Mouse (Mus musculus) liver, embryonic 13.5 days (tissue): ENCODE results near the gene Gm6993. TPM values are rescaled to one million over a fixed set of nuclear protein-coding genes. Genes with fewer than 3 reads are reported as not detected.
A peak's percentile ranks its signal among the peaks of the same experiment; 100 is the strongest.

Experiments used
- ATAC-seq: fragments of 200-750 bp; cut with Nextera tagmentation; 2 replicates; pipeline ENCODE4 v1.8.0; 2017; ENCODE audit warnings: low read depth, mild to moderate bottlenecking, moderate number of reproducible peaks, moderate library complexity
- DNase-seq: peaks from one replicate; pipeline ENCODE4 v3.0.0; 2022
- H3K27ac ChIP-seq: fragments of 300-500 bp; sonication (generic); 2 replicates; pipeline ENCODE4 v1.5.1; 2015; ENCODE audit warnings: moderate library complexity, mild to moderate bottlenecking, inconsistent platforms
- H3K27me3 ChIP-seq: fragments of 300-500 bp; sonication (generic); 2 replicates; pipeline ENCODE4 v1.6.1; 2015; ENCODE audit warnings: mild to moderate bottlenecking, inconsistent platforms
- H3K36me3 ChIP-seq: fragments of 300-500 bp; sonication (generic); 2 replicates; pipeline ENCODE4 v1.6.1; 2015; ENCODE audit warnings: mild to moderate bottlenecking, inconsistent platforms
- H3K4me1 ChIP-seq: fragments of 300-500 bp; sonication (generic); replicated peaks from 2 replicates; pipeline ENCODE4 v1.6.1; 2015; ENCODE audit warnings: inconsistent platforms
- H3K4me2 ChIP-seq: fragments of 300-500 bp; sonication (generic); 2 replicates; pipeline ENCODE4 v1.6.1; 2015; ENCODE audit warnings: inconsistent platforms, mild to moderate bottlenecking, moderate library complexity
- H3K4me3 ChIP-seq: fragments of 300-500 bp; sonication (generic); replicated peaks from 2 replicates; pipeline ENCODE4 v1.5.1; 2015; ENCODE audit warnings: mild to moderate bottlenecking, inconsistent platforms
- H3K9ac ChIP-seq: fragments of 300-500 bp; sonication (generic); 2 replicates; pipeline ENCODE4 v1.6.1; 2015; ENCODE audit warnings: mild to moderate bottlenecking, inconsistent platforms
- H3K9me3 ChIP-seq: fragments of 300-500 bp; sonication (generic); replicated peaks from 2 replicates; pipeline ENCODE4 v1.6.1; 2016; ENCODE audit warnings: inconsistent platforms
- whole genome bisulfite sequencing: fragments of 180-500 bp; shearing (Covaris S2); methylation state at CpG from one replicate; pipeline ENCODE4 v1.1.7; 2015; ENCODE audit not compliant: insufficient replicate concordance; 5-methylcytosine and 5-hydroxymethylcytosine counted together
- polyA plus RNA-seq: library from polyadenylated mRNA; unstranded; fragments of >200 nt; fragmentation: Nextera tagmentation; extraction: Ambion mirVana; gene quantifications from 2 replicates; pipeline ENCODE4 v1.2.1, GENCODE M21; 2015

Gene Gm6993
- polyA plus RNA-seq, 1 experiment from 2014 or later = not detected

DNA sequence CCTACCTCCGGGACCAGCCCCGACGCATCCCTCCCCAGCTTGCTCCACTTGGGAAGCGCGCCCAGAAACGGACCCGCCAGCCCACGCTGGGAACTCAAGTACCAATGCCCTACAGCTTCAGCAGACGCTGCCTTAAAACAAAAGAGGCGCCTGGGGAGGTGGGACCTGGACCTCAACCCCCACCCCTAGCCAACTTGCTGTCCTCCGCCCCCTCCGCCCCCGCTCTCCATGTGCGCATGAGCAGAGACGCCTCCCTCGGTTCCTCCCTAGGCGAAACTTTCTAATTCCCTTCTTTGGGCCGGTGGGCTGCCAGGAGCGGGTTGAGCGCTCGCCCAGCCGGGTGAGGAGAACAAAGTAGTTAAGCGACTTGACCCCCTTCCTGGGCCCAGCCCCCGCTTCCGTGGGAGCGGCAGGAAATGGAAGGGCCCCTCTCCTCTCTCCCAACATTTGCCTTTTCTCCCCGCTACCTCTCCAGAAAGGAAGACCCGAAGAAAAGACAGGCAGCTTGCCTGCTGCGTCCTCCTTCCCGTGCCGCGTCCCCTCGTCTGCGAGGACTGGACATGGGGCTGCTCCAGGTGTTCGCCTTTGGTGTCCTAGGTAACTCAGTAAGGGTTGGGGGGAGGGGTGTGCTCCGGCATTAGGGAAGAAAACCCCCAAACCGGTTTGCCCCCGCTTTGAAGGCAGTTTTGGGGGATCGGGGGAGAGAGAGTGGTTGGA, 24.6 kb downstream of the Gm6993 start, which contains the start of gene Lamb1:
Gene Lamb1 (plus strand): TSS at position 230 of the 717 bp plus-strand sequence.
- peaks cover 52% of the 10 kb centered on the region for H3K27me3 ChIP-seq
- peak within 1 kb of the TSS; percentile 45 for H3K4me3 ChIP-seq
- peak within 1 kb of the TSS; percentile 59 for H3K4me2 ChIP-seq
- H3K27ac ChIP-seq = no peak within 1 kb of the TSS
- no peak for DNase-seq
- WGBS = under 1% methylated on average over 39 of the region's 39 CpGs
- peak within 1 kb of the TSS; percentile 36 for H3K9ac ChIP-seq
- no peak for ATAC-seq
- H3K9me3 ChIP-seq = no peaks in the 10 kb centered on the region
- H3K4me1 ChIP-seq = no peaks in the 10 kb centered on the region
- no peaks in the 10 kb centered on the region for H3K36me3 ChIP-seq

DNA sequence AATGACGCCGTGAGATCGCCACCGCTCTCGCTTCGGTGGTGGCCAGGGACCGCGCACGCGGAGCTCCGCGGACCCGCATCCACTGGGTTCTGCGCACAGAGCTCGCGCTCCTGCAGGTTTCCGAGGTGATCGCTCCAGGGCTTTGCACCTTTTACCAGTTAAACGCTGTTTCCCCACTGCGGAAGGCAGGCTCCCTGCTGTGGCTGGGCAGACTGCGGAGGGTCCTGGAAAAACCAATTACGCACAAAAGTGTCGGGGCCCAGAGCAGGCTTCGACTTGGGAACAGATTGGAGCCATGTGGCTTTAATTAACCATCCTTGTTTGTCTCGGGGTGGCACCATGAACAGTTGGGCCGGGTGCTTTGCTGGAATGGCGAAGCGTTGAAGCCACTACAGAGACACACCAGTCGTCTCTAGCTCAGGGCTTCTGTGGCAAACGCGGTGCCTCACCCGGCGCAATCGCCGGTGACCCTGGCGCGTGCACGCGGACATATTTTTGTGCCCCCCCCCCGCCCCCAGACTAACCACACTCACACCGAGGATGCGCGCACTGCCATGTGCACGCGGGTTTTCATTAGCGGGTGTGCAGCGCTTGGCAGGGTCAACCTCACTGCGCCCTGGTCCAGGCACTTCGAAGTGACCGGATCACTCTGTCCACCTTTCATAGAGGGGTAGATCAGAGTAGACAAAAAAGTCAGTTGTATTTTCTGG, 25.3 kb downstream of the Gm6993 start:
- no peaks in the 10 kb centered on the region for H3K4me1 ChIP-seq
- peak overlapping the region; percentile 45 for H3K4me3 ChIP-seq
- H3K27ac ChIP-seq = no peak overlapping the region
- H3K9ac ChIP-seq = peak overlapping the region; percentile 36
- 1% methylated on average over 50 of the region's 50 CpGs for WGBS
- no peaks in the 10 kb centered on the region for H3K9me3 ChIP-seq
- DNase-seq = no peak
- no peaks in the 10 kb centered on the region for H3K36me3 ChIP-seq
- H3K27me3 ChIP-seq = peaks cover 52% of the 10 kb centered on the region
- peak overlapping the region; percentile 59 for H3K4me2 ChIP-seq
- ATAC-seq = no peak

DNA sequence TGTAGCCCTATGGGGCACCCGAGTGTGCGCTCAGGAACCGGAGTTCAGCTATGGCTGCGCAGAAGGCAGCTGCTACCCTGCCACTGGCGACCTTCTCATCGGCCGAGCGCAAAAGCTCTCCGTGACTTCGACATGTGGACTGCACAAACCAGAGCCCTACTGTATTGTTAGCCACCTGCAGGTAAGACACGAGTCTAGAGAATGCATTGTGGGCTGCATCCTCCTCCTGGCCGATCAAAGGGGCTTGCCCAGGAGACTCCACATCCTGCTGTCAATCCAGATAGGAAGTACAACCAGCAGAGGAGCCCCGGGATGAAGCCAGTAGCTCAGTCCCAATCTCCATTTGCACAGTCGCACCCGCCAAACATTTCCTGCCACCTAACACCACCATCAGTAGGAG, 26.1 kb downstream of the Gm6993 start:
- Histone ChIP-seq H3K27me3 (peaks cover 52% of the 10 kb centered on the region), H3K9ac (no peak overlapping the region), H3K36me3 (no peaks in the 10 kb centered on the region), H3K27ac (no peak overlapping the region), H3K4me3 (peak overlapping the region; percentile 45), H3K4me2 (peak overlapping the region; percentile 59), H3K4me1 (peaks cover 3% of the 10 kb centered on the region; the same call in 1 of the 2 replicates), H3K9me3 (no peaks in the 10 kb centered on the region)
- DNase-seq = no peak
- whole genome bisulfite sequencing = 11% methylated on average over 15 of the region's 15 CpGs
- ATAC-seq = no peak

GRCm38 (mm10) chr12:31267363-31267762, 26.8 kb downstream of the Gm6993 start:
- Histone ChIP-seq H3K9me3 (no peaks in the 10 kb centered on the region), H3K4me3 (no peak overlapping the region), H3K9ac (no peak overlapping the region), H3K36me3 (no peaks in the 10 kb centered on the region), H3K27ac (no peak overlapping the region), H3K4me2 (no peak overlapping the region), H3K4me1 (peaks cover 6% of the 10 kb centered on the region; the same call in 1 of the 2 replicates), H3K27me3 (peaks cover 50% of the 10 kb centered on the region)
- no peak for ATAC-seq
- DNase-seq = no peak
- 46% methylated on average over 4 of the region's 4 CpGs for WGBS

GRCm38 (mm10) chr12:31268315-31268714, 27.7 kb downstream of the Gm6993 start:
- WGBS = 45% methylated on average over 3 of the region's 3 CpGs
- ATAC-seq (no peak), DNase-seq (no peak)
- no peaks in the 10 kb centered on the region for H3K9me3 ChIP-seq
- H3K27ac ChIP-seq = no peak overlapping the region
- no peak overlapping the region for H3K4me2 ChIP-seq
- H3K36me3 ChIP-seq = no peaks in the 10 kb centered on the region
- H3K4me3 ChIP-seq = no peak overlapping the region
- H3K9ac ChIP-seq = no peak overlapping the region
- peaks cover 42% of the 10 kb centered on the region for H3K27me3 ChIP-seq
- peaks cover 6% of the 10 kb centered on the region; the same call in 1 of the 2 replicates for H3K4me1 ChIP-seq

GRCm38 (mm10) chr12:31269020-31269597, 28.5 kb downstream of the Gm6993 start:
- no peak overlapping the region for H3K9ac ChIP-seq
- DNase-seq = no peak
- H3K4me2 ChIP-seq = no peak overlapping the region

DNA sequence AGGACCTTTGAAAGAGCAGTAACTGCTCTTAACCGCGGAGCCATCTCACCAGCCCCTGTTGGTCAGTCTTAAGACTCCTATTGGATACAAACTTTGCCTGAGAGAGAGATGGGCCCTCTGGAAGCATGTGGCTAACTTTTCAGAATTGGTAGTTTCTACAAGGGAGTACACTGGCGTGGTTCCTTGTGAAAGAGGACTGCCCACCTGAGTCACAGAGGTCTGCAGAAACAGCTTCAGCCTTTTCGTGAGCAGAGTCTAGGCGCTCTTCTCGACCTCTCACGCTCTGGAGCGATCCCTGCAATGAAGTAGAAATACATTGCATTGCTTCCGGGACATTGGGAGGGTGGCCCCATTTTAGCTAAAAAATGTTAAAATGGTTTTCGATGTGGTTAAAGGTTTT, 29.8 kb downstream of the Gm6993 start:
- ATAC-seq (no peak), DNase-seq (no peak)
- peaks cover 25% of the 10 kb centered on the region for H3K27me3 ChIP-seq
- H3K36me3 ChIP-seq = no peaks in the 10 kb centered on the region
- no peaks in the 10 kb centered on the region for H3K9me3 ChIP-seq
- no peak overlapping the region for H3K4me2 ChIP-seq
- no peak overlapping the region for H3K27ac ChIP-seq
- H3K9ac ChIP-seq = no peak overlapping the region
- WGBS = 81% methylated on average over 10 of the region's 10 CpGs
- H3K4me1 ChIP-seq = peaks cover 6% of the 10 kb centered on the region; the same call in 1 of the 2 replicates
- H3K4me3 ChIP-seq = no peak overlapping the region

More at GRCm38 (mm10) chr12:31269020-31269597, 28.5 kb downstream of the Gm6993 start:
- Histone ChIP-seq H3K9me3 (no peaks in the 10 kb centered on the region), H3K4me3 (no peak overlapping the region), H3K36me3 (no peaks in the 10 kb centered on the region), H3K27ac (no peak overlapping the region), H3K27me3 (peaks cover 38% of the 10 kb centered on the region), H3K4me1 (peaks cover 6% of the 10 kb centered on the region; the same call in 1 of the 2 replicates)
- WGBS = 58% methylated on average over 12 of the region's 12 CpGs
- no peak for ATAC-seq

- Histone ChIP-seq H3K36me3 (no peaks in the 10 kb centered on the region), H3K4me1 (peaks cover 6% of the 10 kb centered on the region; the same call in 1 of the 2 replicates), H3K4me3 (no peak overlapping the region), H3K27me3 (peaks cover 21% of the 10 kb centered on the region), H3K4me2 (no peak overlapping the region), H3K9ac (no peak overlapping the region), H3K9me3 (no peaks in the 10 kb centered on the region), H3K27ac (no peak overlapping the region)
- DNase-seq = no peak
- 64% methylated on average over 5 of the region's 5 CpGs for WGBS
- no peak for ATAC-seq
Observed at GRCm38 (mm10) chr12:31270776-31271175, 30.2 kb downstream of the Gm6993 start.

DNA sequence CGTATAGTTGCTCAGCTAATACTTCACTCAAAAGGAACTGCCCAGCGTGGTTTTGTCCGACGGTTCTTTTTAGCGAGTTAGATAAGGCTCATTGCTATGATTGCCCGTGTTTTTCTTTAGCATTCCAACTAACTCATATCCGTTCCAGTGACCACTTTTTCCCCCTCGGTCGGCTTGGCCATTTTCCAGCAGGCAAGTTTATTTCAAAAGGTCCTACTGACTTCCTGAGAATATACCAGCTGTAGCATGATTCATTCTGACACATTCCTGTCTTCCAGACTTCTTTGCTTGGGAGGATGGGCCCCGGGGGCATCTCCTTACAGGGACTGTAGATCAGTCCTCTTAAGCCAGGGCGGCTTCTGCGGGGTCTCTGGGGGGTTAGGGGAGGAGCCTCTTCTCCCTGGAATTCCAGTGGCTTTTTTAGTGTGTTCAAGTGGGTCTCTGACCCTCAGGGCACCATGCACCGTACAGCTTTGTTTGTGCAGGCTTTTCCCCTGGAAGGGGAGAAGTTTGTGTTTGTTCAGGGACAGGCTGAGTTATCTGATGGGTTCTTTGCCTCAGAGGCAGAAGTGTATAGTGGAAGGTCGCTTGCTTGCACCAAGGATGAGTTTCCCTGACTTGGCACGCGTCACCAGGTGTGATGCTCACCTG, 30.9 kb downstream of the Gm6993 start:
- Histone ChIP-seq H3K9me3 (no peaks in the 10 kb centered on the region), H3K27me3 (peaks cover 14% of the 10 kb centered on the region), H3K4me2 (no peak overlapping the region), H3K4me3 (no peak overlapping the region), H3K36me3 (no peaks in the 10 kb centered on the region), H3K27ac (no peak overlapping the region), H3K4me1 (peaks cover 6% of the 10 kb centered on the region; the same call in 1 of the 2 replicates), H3K9ac (no peak overlapping the region)
- ATAC-seq (peak; percentile 29; the same call in 1 of the 2 replicates), DNase-seq (no peak)
- WGBS = 39% methylated on average over 16 of the region's 16 CpGs

GRCm38 (mm10) chr12:31272012-31272735, 31.6 kb downstream of the Gm6993 start:
- no peak for DNase-seq
- Histone ChIP-seq H3K9me3 (no peaks in the 10 kb centered on the region), H3K4me3 (no peak overlapping the region), H3K9ac (no peak overlapping the region), H3K27me3 (peaks cover 7% of the 10 kb centered on the region), H3K4me1 (peaks cover 6% of the 10 kb centered on the region; the same call in 1 of the 2 replicates), H3K36me3 (no peaks in the 10 kb centered on the region), H3K27ac (no peak overlapping the region), H3K4me2 (no peak overlapping the region)
- ATAC-seq = no peak
- 59% methylated on average over 8 of the region's 8 CpGs for WGBS
